Mouse (Mus musculus): ENCODE measurements around the gene 1700017N19Rik.
"Not testable (repeated sequence)": the region's sequence is repeated elsewhere in the genome, so short reads cannot be mapped to it uniquely, and the experiment has no call there.

The 1700017N19Rik gene

DNA sequence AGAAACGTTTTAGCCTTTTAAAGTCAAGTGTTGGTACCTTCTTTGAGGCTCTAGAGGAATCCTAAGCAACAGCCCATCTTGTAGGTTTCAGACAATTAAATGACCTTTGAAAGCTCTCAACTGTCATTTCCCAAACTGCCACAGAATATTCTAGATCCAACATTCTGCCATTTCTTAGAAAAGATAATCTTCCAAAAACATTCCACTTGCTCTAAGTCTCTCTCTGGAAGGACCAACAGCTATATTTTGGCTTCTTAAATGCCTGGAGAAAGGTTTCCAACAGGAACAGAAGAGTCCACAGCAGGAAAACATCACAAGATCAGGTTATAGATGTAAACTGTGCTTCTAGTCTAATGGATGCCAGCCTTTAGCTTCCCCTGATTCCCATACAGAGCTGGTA lies at the start of gene 1700017N19Rik, which contains the start of gene 4930430F08Rik:
Gene 1700017N19Rik (plus strand): TSS at position 162 of the 400 bp plus-strand sequence.
Gene 4930430F08Rik (minus strand): TSS at position 101 of the 400 bp plus-strand sequence.
- in situ Hi-C loops (cut with MboI, MseI), result no loop called here

DNA sequence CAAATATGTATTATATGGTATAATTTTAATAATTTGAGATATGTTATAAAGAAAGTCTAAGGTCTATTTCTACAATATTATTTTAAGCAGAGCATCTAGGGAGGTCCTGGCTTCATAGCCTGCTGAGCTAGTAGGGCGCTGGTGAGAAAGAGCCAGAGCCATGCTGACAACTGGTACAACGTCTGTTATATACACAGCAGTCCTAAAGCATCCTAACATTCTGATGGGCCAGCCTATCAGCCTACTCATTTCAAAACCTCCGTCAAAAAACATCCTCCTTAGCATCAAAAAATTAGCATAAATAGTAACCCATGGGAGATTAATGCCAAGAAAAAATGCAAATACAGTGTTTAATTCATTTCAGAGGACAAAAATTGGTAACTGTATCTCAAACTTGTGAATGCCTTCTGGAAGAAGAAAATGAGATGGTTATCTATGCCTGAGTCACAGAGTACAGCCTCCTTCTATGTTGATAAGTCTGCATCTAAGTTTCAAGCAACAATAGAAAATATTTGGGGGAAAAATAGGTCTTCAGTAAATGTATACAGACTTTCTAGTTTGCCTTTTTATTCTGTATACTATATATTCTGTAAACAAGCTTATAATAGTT lies 33.6 kb upstream of the 1700017N19Rik start:
- in situ Hi-C loops (cut with MboI, MseI), result loop anchor here in 1 of 2 experiments (5.0 kb wide), 1 partner anchor 101 kb away; no protein-coding TSS in a partner anchor

DNA sequence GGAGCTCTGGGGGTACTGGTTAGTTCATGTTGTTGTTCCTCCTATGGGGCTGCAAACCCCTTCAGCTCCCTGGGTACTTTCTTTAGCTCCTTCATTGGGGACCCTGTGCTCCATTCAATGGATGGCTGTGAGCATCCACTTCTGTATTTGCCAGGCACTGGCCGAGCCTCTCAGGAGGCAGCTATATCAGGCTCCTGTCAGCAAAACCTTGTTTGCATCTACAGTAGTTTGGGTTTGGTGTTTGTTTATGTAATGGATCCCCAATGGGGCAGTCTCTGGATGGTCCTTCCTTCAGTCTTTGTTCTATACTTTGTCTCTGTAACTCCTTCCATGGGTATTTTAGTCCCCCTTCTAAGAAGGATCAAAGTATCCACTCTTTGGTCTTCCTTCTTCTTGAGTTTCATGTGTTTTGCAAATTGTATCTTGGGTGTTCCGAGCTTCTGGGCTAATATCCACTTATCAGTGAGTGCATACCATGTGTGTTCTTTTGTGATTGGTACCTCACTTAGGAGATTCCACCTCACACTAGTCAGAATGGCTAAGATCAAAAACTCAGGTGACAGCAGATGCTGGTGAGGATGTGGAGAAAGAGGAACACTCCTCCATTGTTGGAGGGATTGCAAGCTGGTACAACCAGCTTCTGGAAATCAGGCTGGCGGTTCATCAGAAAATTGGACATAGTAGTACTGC lies 29.9 kb upstream of the 1700017N19Rik start:
- in situ Hi-C loops (cut with MboI, MseI), result not testable (repeated sequence)

DNA sequence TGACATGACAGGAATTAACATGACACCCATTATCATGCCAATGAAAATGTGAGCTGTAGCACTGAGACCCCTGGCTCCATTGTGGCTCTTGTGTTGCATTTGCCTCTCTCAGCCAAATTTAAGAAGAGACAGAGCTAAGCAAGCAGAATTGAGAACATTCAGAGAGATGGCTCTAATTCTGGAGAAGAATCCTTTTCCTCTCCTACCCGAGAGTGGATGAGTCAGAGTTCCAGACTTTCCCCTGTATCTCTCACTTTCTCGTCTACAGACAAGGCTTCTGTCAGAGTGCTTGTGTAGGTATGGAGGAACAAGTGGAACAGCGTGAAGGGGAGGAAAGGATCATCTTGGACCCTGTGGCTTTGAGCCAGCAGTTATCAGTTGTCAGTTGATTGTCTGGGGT lies 26.2 kb upstream of the 1700017N19Rik start:
- in situ Hi-C loops (cut with MboI, MseI), result no loop called here

DNA sequence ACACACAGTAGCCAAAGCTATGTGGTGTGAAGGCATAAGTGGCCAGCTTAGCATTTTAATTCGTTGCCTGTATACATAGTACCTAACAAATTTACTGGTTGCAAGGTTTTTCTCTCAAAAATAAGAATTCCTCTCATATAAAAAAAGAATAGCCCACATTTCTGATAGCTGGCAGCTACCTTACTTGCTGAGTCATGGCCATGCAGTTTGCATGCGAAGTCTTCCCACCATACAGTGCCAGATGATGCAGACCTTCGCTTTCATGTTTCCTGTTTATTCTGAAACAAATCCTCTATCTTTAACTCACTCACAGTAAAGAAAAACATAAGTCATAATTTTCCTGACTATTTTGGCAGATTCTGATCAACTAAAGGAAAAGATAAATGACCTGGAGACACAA lies 18.6 kb upstream of the 1700017N19Rik start:
- in situ Hi-C loops (cut with MboI, MseI), result no loop called here

DNA sequence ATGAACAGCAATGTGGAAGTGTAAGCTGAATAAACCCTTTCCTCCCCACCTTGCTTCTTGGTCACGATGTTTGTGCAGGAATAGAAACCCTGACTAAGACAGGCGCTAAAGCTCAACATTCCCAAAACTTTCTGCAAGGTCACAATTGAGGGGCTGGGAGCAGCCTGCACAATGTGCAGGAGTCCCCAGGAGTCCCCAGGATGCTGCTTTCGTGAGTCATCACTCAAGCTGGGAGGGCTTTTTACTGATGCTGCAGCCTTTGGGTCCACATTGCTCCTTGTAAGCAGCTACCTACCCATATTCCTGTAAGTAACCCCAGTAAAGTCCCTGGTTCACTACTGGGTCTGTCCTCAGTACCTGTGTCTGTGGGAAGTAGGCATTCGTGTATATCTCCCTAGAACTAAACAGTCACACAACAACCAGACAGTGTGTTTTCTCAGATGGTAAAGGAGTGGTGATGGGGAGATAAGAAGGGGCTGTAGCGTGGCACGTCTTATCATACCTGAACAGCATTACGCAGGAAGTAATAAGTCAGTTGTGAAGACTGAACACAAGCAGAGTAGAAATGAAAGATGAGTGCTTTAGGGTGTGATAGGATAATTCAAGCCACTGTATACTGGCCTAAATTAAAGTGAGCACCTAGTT lies 15.7 kb upstream of the 1700017N19Rik start:
- in situ Hi-C loops (cut with MboI, MseI), result no loop called here

DNA sequence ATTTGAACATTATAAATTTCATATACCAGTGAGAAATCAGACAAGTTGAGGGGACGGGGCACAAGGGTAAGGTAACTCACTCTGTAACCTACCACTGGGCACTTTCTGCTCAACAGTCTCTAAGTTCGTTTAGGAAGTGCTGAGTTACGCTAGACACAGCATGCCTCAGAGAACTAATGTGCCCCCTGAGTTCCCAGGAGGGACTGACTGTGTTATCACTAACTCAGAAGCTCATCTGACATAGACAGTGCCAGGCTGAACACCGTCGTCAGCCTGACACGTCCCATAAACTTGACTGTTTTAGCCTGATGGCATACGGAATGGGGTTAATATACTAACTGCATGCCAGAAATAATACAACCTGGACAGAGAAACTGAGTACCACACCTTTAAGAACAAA lies 15.0 kb upstream of the 1700017N19Rik start:
- in situ Hi-C loops (cut with MboI, MseI), result no loop called here

DNA sequence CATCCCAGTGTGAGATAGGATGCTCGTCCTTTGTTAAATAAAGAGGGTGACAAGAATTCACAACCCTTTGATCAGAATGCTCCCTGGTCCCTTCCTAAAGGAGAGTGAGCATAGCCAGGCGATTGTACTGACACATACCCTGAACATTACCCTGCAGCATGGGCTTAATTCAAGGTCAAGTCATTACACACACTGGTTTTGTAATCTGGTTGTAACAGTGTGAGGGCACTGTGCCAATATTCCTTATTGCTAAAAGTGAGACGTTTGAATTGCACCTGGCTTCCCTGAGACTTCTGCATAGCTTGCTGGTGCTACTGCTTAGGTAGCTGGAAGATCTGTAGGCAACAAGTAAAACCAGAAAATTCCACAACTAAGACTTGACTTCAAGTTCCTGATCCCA lies 6.1 kb upstream of the 1700017N19Rik start:
- in situ Hi-C loops (cut with MboI, MseI), result no loop called here

DNA sequence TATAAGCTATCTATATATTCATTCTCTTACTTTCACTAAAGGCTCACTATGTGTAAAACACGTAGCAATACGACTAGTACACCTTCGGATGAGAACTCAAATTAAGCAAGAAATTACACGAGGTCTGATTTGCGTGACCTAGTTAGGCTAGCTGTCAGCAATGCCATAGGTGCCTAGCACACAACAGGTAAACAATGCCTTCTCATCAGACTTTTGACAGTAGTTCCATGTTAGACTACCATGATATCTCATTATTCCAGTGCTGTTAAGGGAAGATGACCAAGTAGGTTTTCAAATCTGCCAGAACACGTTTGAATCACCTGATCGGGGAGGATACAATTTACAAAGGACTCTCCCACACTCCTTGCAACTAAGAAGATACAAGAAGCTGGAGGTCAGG lies 1.8 kb upstream of the 1700017N19Rik start:
- in situ Hi-C loops (cut with MboI, MseI), result loop anchor here in 1 of 2 experiments (5.0 kb wide), 1 partner anchor 46 kb away; no protein-coding TSS in a partner anchor

DNA sequence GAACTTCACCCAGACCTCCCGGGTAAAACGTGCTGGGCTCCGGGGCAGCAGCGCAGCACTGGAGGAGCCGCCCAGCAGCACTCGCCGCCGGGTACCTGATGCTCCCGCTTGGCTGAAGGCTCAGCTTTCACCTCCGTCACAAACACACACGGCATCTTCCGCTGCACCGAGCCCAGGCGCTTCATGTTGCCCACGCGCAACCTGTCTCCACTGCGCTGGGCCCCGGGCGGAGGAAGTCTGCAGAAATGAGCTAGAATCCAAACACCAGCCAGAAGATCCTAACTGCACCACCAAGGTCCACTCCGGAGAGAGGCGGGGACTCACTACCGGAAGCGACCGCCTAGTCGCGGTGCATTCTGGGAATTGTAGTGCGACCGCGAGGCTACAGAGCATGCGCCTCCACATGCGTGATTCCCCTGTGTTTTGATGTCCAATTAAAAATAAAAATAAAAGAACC lies 1.3 kb upstream of the 1700017N19Rik start:
- in situ Hi-C loops (cut with MboI, MseI), result loop anchor here in 1 of 2 experiments (5.0 kb wide), 1 partner anchor 47 kb away; no protein-coding TSS in a partner anchor

DNA sequence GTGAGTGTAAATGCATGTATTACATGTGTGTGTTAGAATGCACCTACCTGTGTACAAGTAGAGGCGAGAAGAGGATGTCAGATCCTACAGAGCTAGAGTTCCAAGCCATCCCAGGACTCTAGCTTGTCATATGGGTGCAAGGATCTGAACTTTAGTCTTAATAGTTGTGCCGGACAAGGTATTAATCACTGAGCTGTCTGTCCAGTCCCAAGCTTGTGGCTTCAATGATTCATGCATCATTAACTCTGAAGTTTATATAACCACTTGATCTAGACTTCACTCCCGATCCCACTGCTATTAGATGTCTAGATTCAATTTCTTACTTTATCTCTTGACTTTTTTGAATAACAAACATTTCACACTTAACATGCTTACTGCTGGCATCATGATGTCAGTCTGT lies 8.1 kb downstream of the 1700017N19Rik start:
- in situ Hi-C loops (cut with MboI, MseI), result no loop called here

DNA sequence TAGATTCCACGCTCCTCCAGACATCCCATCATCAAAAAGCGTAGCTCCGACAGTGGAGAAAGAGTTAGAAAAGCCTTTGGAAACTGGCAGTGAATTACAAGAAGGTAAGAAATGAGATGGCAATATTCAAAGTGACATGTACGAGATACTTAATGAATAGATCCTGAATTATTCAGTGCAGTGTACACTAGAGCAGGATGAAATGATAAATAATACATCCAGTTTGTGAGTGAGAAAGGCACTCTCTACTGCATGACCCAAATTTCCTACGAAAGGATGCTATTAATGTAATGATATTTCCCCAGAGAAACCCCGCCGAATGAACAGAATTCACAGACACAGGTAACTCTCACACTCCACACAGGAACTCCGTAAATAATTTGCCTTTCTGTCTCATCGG lies 13.2 kb downstream of the 1700017N19Rik start:
- in situ Hi-C loops (cut with MboI, MseI), result no loop called here

DNA sequence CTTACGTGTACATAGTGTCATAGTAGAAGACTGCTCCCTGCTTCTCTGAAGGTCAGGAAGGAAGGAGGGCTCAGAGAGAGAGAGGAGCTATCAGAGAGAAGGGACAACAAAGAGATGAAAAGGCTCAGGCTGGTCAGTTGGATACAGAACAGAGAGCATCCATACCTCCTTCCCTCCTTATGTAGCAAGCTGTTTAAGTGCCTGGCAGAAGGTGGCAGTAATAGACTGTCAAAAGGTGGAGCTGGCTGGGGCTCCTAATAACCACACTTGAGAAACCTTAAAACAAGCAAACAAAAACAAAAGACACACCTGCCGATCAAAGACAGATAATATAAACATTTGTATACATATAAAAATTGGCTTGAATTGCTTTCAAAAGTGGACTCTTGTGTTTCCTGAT lies 14.0 kb downstream of the 1700017N19Rik start:
- in situ Hi-C loops (cut with MboI, MseI), result no loop called here

DNA sequence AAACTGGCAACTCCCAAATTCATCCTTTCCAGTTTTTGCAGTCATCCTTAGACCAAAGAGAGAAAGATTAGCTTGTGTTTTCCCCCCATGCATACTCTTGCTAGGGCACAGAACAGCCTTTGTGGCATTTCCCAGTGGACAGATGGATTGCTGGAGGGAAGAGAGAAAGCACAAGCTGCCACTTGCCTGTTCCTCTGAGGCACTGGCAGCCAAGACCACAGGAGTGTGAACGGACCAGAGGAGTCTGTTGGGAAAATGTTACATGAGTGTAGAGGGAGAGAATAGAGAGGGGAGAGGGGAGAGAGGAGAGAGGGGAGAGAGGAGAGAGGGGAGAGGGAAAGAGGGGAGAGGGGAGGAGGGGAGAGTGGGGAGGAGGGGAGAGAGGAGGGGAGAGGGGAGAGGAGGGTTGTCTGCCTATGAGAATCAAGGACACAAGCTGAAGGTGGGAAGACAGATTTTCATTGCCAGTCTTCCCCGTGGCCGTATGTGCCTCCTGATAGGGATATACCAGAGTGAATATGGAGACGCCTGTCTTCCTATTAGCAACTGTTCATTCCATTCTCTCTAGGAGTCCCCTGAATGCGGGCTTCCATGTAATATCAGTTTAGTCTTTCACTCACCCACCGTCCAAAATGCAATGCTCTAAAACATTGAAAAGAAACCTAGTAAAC lies 27.1 kb downstream of the 1700017N19Rik start:
- in situ Hi-C loops (cut with MboI, MseI), result no loop called here

DNA sequence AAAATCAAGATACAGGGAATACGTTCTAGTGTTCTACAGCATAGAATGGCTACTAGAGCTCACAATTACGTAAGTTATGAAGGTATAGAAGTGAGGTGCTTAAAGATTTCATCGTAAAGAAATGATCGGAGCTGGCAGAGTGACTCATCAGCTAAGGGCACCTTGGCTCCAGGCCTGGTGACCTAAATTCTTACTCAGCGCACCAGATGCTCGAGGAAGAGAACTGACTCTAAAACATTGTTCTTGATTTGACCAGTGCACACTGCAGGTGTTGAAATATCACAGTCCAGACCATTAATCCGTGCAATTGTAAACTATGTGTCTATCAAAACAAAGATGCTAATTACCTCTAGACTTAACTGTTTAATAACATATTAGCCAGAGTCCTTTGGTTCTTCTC lies 29.2 kb downstream of the 1700017N19Rik start:
- in situ Hi-C loops (cut with MboI, MseI), result no loop called here

DNA sequence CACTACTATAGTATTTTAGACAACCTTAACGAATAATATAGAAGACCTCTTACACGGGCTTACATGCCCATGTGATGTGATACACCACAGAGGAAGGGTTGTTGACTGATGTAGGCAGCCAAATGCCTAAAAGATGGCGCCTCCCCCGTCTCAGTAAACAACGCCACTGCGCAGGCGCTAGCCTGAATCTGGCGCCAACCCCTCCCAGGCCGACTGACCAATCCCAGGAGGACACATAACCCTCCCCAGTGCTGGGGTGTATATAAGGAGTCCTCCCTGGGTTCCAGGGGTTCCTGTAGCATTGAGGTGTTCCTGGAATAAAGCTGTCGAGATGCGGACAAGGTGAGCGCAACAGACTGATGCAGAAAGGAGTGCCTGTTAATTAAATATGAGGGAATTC lies 29.8 kb downstream of the 1700017N19Rik start:
- in situ Hi-C loops (cut with MboI, MseI), result loop anchor here in 1 of 2 experiments (10.0 kb wide), 1 partner anchor 1825 kb away; no protein-coding TSS in a partner anchor

DNA sequence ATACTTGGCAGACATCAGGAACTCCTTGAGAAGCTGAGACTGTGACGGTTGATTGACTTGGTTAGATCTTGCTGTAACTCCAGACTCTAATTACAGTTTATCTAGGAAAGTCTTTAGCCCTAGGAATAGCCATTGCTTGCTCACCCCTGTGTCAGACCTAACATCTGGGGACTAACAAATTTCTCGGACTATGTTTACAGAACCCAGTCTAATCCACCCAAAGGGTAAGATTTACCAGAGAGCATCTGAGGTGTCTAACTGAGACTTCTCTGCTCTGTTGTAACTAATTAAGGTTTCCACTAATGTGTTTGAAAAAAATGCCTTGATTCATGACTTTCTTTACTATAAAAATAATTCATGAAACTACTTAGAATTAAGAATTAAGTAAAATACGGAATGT lies 32.2 kb downstream of the 1700017N19Rik start:
- in situ Hi-C loops (cut with MboI, MseI), result loop anchor here in 1 of 2 experiments (10.0 kb wide), 1 partner anchor 1822 kb away; no protein-coding TSS in a partner anchor

DNA sequence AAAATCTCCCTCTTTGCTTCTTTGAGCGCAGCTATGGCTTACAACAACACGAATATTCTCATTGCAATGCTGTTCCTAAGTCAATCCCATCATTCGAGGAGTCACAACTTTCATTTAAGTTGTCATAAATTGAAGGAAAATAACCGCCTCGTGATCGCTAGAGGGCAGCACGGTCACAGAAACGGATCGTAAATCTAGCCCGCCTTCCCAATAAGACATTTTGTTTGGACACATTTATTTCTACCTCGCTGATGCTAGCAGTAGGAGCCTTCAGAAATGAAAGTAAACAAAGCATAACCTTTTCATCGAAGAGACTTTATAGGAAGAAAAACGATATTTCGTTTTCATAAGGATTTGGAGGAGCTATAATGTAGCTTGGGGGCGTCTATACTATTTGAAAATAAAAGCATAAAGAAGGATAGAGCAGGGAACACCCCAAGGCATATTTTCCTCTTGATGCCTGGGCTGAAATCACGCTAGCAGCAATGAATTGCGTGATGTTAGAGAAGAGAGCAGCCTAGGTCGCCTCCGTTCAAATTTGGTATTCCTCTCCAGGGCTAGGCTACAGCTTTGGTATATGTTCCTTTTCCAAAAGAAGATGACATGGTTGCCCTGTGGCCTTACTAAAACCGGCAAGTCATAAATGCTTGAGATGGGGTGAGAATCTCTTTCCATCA lies 39.6 kb downstream of the 1700017N19Rik start:
- in situ Hi-C loops (cut with MboI, MseI), result loop anchor here in 1 of 2 experiments (10.0 kb wide), 1 partner anchor 1815 kb away; no protein-coding TSS in a partner anchor

DNA sequence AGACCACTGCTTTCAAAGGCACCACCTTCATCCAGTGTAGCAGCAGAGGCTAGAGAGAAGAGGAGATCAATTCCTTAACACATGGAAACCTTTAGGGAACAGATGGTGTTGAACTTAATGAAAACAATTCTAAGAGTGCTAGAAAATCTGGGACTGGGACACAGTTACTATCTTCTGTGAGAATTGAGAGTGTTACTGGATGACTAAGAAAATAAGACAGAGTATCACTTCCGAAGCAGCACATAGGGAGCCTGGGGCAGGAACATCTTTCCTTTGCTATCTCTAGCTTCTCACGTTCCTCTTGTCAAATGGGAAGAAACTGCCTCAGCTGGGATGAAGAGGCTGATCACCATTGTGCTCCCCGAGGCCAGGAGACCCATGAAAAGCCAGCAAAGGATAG lies 52.6 kb downstream of the 1700017N19Rik start:
- in situ Hi-C loops (cut with MboI, MseI), result loop anchor here in 1 of 2 experiments (10.0 kb wide), 1 partner anchor 402 kb away; no protein-coding TSS in a partner anchor

DNA sequence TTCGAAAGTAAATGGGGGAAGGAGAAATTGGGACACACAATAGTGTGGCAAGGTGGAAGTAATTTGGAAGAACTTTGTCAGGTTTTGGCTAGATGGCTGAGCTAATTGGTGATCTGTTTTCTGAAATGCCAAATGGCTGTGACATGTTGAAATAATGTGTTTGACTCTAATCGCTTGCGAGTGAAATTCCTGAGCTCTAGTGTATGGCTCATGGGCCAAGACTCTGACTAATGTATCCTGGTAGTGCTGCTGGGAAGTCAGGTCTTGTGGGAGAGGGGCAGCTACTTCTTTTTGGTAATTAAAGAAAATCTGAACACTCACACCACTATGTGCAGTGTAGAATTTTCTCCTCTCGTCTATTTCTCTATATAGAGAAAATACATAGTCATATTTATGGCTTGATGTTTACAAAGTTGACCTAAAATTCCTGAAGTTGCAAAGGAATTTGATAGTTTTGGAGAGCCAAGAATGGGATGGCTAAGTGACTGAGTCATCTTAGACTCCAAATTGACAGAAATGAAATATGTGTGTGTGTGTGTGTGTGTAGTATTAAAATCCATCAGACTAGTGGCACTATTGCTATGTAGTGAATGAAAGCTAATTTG lies 55.1 kb downstream of the 1700017N19Rik start:
- in situ Hi-C loops (cut with MboI, MseI), result loop anchor here in 1 of 2 experiments (10.0 kb wide), 1 partner anchor 399 kb away; no protein-coding TSS in a partner anchor

Data from T-helper 17 cell (primary cell).